Mouse (Mus musculus) liver, embryonic 14.5 days (tissue): ENCODE data around the gene Cox7b2.

Experiments
- CTCF ChIP-seq: IDR thresholded peaks from 2 replicates; pipeline ENCODE4 v1.5.1; 2016; ENCODE audit warnings: antibody characterized with exemption, low read depth, control low read depth
- EP300 ChIP-seq: IDR thresholded peaks from 2 replicates; pipeline ENCODE4 v1.6.1; 2016; ENCODE audit warnings: antibody characterized with exemption, low read depth

DNA sequence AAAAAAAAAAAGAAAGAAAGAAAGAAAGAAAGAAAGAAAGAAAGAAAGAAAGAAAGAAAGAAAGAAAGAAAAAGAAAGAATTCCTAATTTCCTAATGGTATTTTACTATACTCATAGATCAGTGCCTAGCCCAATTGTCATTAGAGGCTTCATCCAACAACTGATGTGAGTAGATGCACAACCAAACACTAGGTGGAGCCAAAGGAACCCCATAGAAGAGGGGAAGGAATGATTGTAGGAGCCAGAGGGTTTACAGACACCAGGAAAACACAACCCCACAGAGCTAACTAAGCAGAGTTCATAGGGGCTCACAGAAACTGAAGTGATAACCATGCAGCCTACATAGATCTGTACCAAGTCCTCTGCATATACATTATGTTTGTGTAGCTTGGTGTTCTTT, 2.5 kb downstream of the Cox7b2 start:
- no peak for TF ChIP-seq EP300
- no peak for TF ChIP-seq CTCF
